Mouse (Mus musculus) heart, postnatal 0 days (tissue): ENCODE results near the gene Gm10837. TPM values are rescaled to one million over a fixed set of nuclear protein-coding genes. Genes with fewer than 3 reads are reported as not detected.

Experiments used
- ATAC-seq: fragments of 200-750 bp; cut with Nextera tagmentation; 2 replicates; pipeline ENCODE4 v1.8.0; 2017; ENCODE audit warnings: low read depth, moderate number of reproducible peaks, moderate library complexity; ENCODE audit not compliant: insufficient read depth
- DNase-seq: peaks from one replicate; pipeline ENCODE4 v3.0.0-alpha.2; 2016; ENCODE audit warnings: low spot score
- H3K27ac ChIP-seq: fragments of 300-500 bp; sonication (generic); 2 replicates; pipeline ENCODE4 v1.5.1; 2014; ENCODE audit warnings: low read depth, mild to moderate bottlenecking
- H3K27me3 ChIP-seq: fragments of 300-500 bp; sonication (generic); 2 replicates; pipeline ENCODE4 v1.6.1; 2014; ENCODE audit warnings: low read length, mixed read lengths; ENCODE audit not compliant: control insufficient read depth, insufficient read depth
- H3K36me3 ChIP-seq: fragments of 300-500 bp; sonication (generic); replicated peaks from 2 replicates; pipeline ENCODE4 v1.6.1; 2014; ENCODE audit warnings: low read length, mixed read lengths; ENCODE audit not compliant: control insufficient read depth, insufficient read depth
- H3K4me1 ChIP-seq: fragments of 300-500 bp; sonication (generic); 2 replicates; pipeline ENCODE4 v1.6.1; 2014; ENCODE audit warnings: antibody characterized with exemption; ENCODE audit not compliant: control insufficient read depth, insufficient read depth
- H3K4me2 ChIP-seq: fragments of 300-500 bp; sonication (generic); 2 replicates; pipeline ENCODE4 v1.6.1; 2014; ENCODE audit warnings: low read depth, mild to moderate bottlenecking, low read length, moderate library complexity
- H3K4me3 ChIP-seq: fragments of 300-500 bp; sonication (generic); 2 replicates; pipeline ENCODE4 v1.5.1; 2014; ENCODE audit warnings: low read depth, low read length
- H3K9ac ChIP-seq: fragments of 300-500 bp; sonication (generic); replicated peaks from 2 replicates; pipeline ENCODE4 v1.6.1; 2014; ENCODE audit warnings: low read depth, low read length, mixed read lengths
- H3K9me3 ChIP-seq: fragments of 300-500 bp; sonication (generic); replicated peaks from 2 replicates; pipeline ENCODE4 v1.6.1; 2016; ENCODE audit warnings: low read length; ENCODE audit not compliant: control insufficient read depth
- CTCF ChIP-seq: IDR thresholded peaks from 2 replicates; pipeline ENCODE4 v1.5.1; 2016; ENCODE audit warnings: antibody characterized with exemption, control low read depth, low read depth
- EP300 ChIP-seq: IDR thresholded peaks from 2 replicates; pipeline ENCODE4 v1.6.1; 2016; ENCODE audit warnings: antibody characterized with exemption, low read depth
- WGBS: fragments of 180-500 bp; shearing (Covaris S2); extraction: QIAGEN DNeasy Blood & Tissue Kit; methylation state at CpG from one replicate; pipeline ENCODE4 v1.1.7; 2014; 5-methylcytosine and 5-hydroxymethylcytosine counted together
- polyA plus RNA-seq: library from polyadenylated mRNA; unstranded; fragments of >200 nt; fragmentation: Nextera tagmentation; extraction: Ambion mirVana; gene quantifications from 2 replicates; pipeline ENCODE4 v1.2.1, GENCODE M21; 2015
- total RNA-seq: library from RNA; depleted of rRNA; stranded (reverse); fragments of >200 nt; gene quantifications from 2 replicates; pipeline ENCODE4 v1.2.3, GENCODE M21; 2014; ENCODE audit warnings: low replicate concordance

Gm10837 gene
- total and polyA plus RNA-seq, 2 experiments from 2014 or later = not detected

DNA sequence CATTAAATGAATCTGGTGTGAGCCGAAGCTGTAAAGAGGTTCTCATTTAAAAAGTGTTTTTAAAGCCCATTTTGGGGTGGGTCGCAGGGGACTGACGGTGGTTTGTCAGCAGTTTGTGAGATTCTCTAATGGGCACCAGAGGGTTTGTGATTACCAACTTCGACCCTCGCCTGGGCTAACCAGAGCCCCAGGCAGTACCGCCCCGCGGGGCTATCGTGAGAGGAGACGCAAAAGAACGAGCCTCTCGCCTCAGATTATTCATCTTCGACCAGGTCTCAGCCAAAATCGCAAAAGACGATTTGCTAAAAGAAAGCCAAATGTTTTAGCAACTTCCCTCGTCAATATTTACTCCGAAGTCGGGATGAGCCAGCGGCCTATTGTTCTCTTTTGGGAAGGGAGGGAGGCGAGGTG lies 13.1 kb upstream of the Gm10837 start:
- ATAC-seq = no peak
- H3K27ac ChIP-seq = no peak overlapping the region
- H3K4me1 ChIP-seq = 0 out of 2 replicates have a peak, but pooled peaks cover 5% of the 10 kb centered on the region
- H3K4me2 ChIP-seq = no peak overlapping the region
- 2% methylated on average over 20 of the region's 20 CpGs for WGBS
- no peak overlapping the region for H3K9ac ChIP-seq
- H3K4me3 ChIP-seq = no peak overlapping the region
- no peaks in the 10 kb centered on the region for H3K9me3 ChIP-seq
- no peak for TF ChIP-seq EP300
- no peak for TF ChIP-seq CTCF
- DNase-seq = no peak
- peaks cover 100% of the 10 kb centered on the region for H3K27me3 ChIP-seq
- H3K36me3 ChIP-seq = no peaks in the 10 kb centered on the region

- ATAC-seq = no peak
- Histone ChIP-seq H3K4me1 (0 out of 2 replicates have a peak, but pooled peaks cover 5% of the 10 kb centered on the region), H3K4me2 (no peak overlapping the region), H3K36me3 (no peaks in the 10 kb centered on the region), H3K27ac (no peak overlapping the region), H3K9me3 (no peaks in the 10 kb centered on the region), H3K4me3 (no peak overlapping the region), H3K9ac (no peak overlapping the region), H3K27me3 (peaks cover 100% of the 10 kb centered on the region)
- TF ChIP-seq EP300 (no peak), CTCF (no peak)
- no peak for DNase-seq
- 2% methylated on average over 9 of the region's 9 CpGs for WGBS
Observed at GRCm38 (mm10) chr14:122477971-122478573, 12.3 kb upstream of the Gm10837 start.

GRCm38 (mm10) chr14:122478574-122479011 lies 11.8 kb upstream of the Gm10837 start:
- no peak for DNase-seq
- Histone ChIP-seq H3K4me3 (no peak overlapping the region), H3K9me3 (no peaks in the 10 kb centered on the region), H3K27me3 (peaks cover 100% of the 10 kb centered on the region), H3K36me3 (no peaks in the 10 kb centered on the region), H3K4me2 (no peak overlapping the region), H3K27ac (no peak overlapping the region), H3K4me1 (0 out of 2 replicates have a peak, but pooled peaks cover 5% of the 10 kb centered on the region), H3K9ac (no peak overlapping the region)
- no peak for TF ChIP-seq EP300
- TF ChIP-seq CTCF = no peak
- WGBS = 2% methylated on average over 22 of the region's 22 CpGs
- ATAC-seq = no peak

DNA sequence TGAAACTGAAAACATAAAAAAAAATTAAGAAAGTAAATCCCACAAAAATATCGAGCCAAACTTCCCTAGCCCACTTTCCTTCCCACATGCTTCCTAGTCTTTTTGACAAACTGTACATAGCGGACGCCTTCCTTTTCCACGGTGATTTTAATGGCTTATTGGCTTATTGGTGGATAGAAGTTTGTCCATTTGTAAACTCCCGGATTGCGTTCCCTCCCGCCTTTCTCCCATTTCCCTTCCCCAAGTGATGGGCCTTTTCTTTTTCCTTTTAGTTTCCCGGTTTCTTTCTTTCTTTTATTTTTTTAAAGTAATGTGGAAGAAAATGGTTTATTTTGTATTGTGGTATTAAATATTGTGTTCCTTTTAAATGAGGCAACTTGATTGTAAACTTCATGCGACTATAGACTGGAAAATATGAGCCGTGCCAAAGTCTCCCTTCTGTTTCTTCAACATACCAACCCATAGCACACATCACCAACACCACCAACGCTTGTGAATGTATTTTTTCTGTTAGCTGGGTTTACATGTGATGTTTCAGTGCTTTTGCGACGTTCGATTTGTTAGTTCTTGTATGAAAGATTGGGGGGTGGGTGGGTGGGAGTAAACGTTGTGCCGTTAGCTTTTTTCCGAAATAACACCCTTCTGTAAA lies 10.8 kb upstream of the Gm10837 start:
- no peak for DNase-seq
- 26% methylated on average over 17 of the region's 17 CpGs for WGBS

DNA sequence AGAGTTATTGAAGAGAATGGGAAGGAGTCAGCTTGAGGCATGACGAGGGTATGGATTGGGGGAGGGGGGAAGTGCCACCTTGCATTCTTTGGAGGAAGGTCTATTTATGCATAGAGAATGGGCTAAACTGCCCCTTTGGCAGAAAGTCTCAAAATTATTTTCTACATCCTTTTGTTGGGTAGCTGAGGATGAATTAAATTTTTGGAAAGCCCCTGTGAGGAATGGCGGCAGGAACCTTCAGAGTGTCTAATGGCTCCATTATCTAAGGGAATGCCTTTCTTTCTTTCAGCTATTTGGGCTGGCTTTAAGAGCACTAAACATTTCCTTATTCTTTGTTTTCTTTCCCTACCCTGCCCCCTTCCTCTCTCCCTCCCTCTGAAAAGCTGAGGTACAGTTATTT lies 10.0 kb upstream of the Gm10837 start:
- ATAC-seq = no peak
- no peak for DNase-seq
- Histone ChIP-seq H3K27me3 (peaks cover 100% of the 10 kb centered on the region), H3K4me2 (no peak overlapping the region), H3K36me3 (no peaks in the 10 kb centered on the region), H3K9me3 (no peaks in the 10 kb centered on the region), H3K9ac (no peak overlapping the region), H3K27ac (no peak overlapping the region), H3K4me1 (0 out of 2 replicates have a peak, but pooled peaks cover 5% of the 10 kb centered on the region), H3K4me3 (no peak overlapping the region)
- TF ChIP-seq CTCF (no peak), EP300 (no peak)
- WGBS = 13% methylated on average over 2 of the region's 2 CpGs

More for the DNA sequence above, 10.8 kb upstream of the Gm10837 start:
- Histone ChIP-seq H3K27ac (no peak overlapping the region), H3K4me3 (no peak overlapping the region), H3K36me3 (no peaks in the 10 kb centered on the region), H3K9ac (no peak overlapping the region), H3K4me1 (0 out of 2 replicates have a peak, but pooled peaks cover 5% of the 10 kb centered on the region), H3K27me3 (peaks cover 100% of the 10 kb centered on the region), H3K4me2 (no peak overlapping the region), H3K9me3 (no peaks in the 10 kb centered on the region)
- ATAC-seq = no peak
- TF ChIP-seq EP300 (no peak), CTCF (no peak)
